ENCODE assay signal across 19 mouse cellular contexts in genomic region chr14:32443446-32443845, GRCm38 (mm10). TPM values are rescaled to one million over a fixed set of nuclear protein-coding genes. Genes with fewer than 3 reads are reported as not detected.
"Had no signal": no experiment of that assay in that cellular context is flagged by ENCODE, and none has a peak within 500 bp of the region (broad histone marks: within the 10 kb centered on the region; RNA-seq: fewer than 3 reads in every experiment).

No protein-coding gene starts in this region.

- H3K9ac ChIP-seq: intestine, embryonic 15.5 days; liver, embryonic 15.5 days had no signal

- H3K27me3 ChIP-seq: intestine, embryonic 15.5 days; liver, embryonic 15.5 days had no signal

- DNase-seq: kidney, adult 18-20 months; kidney, postnatal 10 days; kidney, postnatal 4 days; left cerebral cortex, postnatal 4 days; lung, adult 2 months; lung, postnatal 36 days; right cerebral cortex, postnatal 14 days; thymus, adult 18-20 months; thymus, postnatal 14 days had no signal

- H3K36me3 ChIP-seq: intestine, embryonic 15.5 days; liver, embryonic 15.5 days; midbrain, embryonic 10.5 days had no signal

- H3K4me1 ChIP-seq: intestine, embryonic 15.5 days; liver, embryonic 15.5 days had no signal

- H3K4me3 ChIP-seq: intestine, embryonic 15.5 days; layer of hippocampus, adult 2 months; liver, embryonic 15.5 days; midbrain, embryonic 10.5 days had no signal

- H3K4me2 ChIP-seq: intestine, embryonic 15.5 days; liver, embryonic 11.5 days; liver, embryonic 15.5 days had no signal

- H3K9me3 ChIP-seq: intestine, embryonic 15.5 days; liver, embryonic 15.5 days; midbrain, embryonic 10.5 days had no signal

- H3K27ac ChIP-seq: intestine, embryonic 15.5 days; layer of hippocampus, adult 2 months; liver, embryonic 15.5 days; midbrain, embryonic 10.5 days had no signal

- ATAC-seq: intestine, embryonic 15.5 days; lung, postnatal 0 days had no signal

RNA-seq across cellular contexts. Expression of gene Slc18a3, which starts 21.2 kb away (rescaled TPM):
- polyA plus RNA-seq: kidney, embryonic 14.5 days; liver, embryonic 15.5 days; lung, postnatal 0 days had no signal

RNA-seq across cellular contexts. Expression of gene Chat, which starts 22.3 kb away (rescaled TPM):
- polyA plus RNA-seq: liver, embryonic 11.5 days; liver, embryonic 15.5 days; lung, adult 2 months; lung, postnatal 0 days had no signal

RNA-seq across cellular contexts. Expression of gene 1700024G13Rik, which starts 55.3 kb away (rescaled TPM):
- polyA plus RNA-seq: intestine, embryonic 15.5 days; kidney, embryonic 14.5 days; limb, embryonic 14.5 days; liver, embryonic 11.5 days; liver, embryonic 15.5 days; midbrain, embryonic 10.5 days; small intestine, adult 2 months; stomach, embryonic 14.5 days had no signal
